Mouse (Mus musculus) spleen, postnatal 36 days (tissue): ENCODE measurements around the gene Pi4ka.

Experiments
- DNase-seq, 2 experiments: peaks; one replicate each; pipeline ENCODE4 v3.0.0; 2022; ENCODE audit warnings: low spot score in 2 of 2, mixed read lengths in 1 of 2

Gene Pi4ka

GRCm38 (mm10) chr16:17405736-17406443 lies at the start of gene Pi4ka, which contains the start of gene Snap29:
Gene Pi4ka (minus strand): TSS chr16:17406314.
Gene Snap29 (plus strand): TSS chr16:17405986.
- DNase-seq = peak; percentile 99 to 100

- peak; percentile 33 to 44 for DNase-seq
These were observed 46.2 kb upstream of the Pi4ka start for GRCm38 (mm10) chr16:17452373-17452715.

GRCm38 (mm10) chr16:17451541-17452372 lies 45.6 kb upstream of the Pi4ka start, which contains the start of gene Crkl:
Gene Crkl (plus strand): TSS chr16:17451987.
- peak; percentile 97 for DNase-seq

- DNase-seq = peak in 1 of 2 experiments; percentile 15
These were observed 26.5 kb upstream of the Pi4ka start for GRCm38 (mm10) chr16:17432576-17432975.

GRCm38 (mm10) chr16:17423021-17423420 lies 16.9 kb upstream of the Pi4ka start:
- no peak for DNase-seq

GRCm38 (mm10) chr16:17410209-17410608 lies 4.1 kb upstream of the Pi4ka start:
- DNase-seq = peak; percentile 20 to 27

- peak; percentile 84 to 87 for DNase-seq
These were observed 2.9 kb upstream of the Pi4ka start for GRCm38 (mm10) chr16:17409046-17409445.

- peak; percentile 58 to 65 for DNase-seq
These were observed 558 bp upstream of the Pi4ka start for GRCm38 (mm10) chr16:17406512-17407231.

- DNase-seq = peak; percentile 63 to 65
These were observed 830 bp downstream of the Pi4ka start for GRCm38 (mm10) chr16:17405271-17405696.

- DNase-seq = peak; percentile 41 to 58
These were observed 3.3 kb downstream of the Pi4ka start for GRCm38 (mm10) chr16:17402855-17403254.

- DNase-seq = no peak
These were observed 13.3 kb downstream of the Pi4ka start for GRCm38 (mm10) chr16:17392784-17393183.

GRCm38 (mm10) chr16:17383594-17384326 lies 22.4 kb downstream of the Pi4ka start:
- DNase-seq = no peak

GRCm38 (mm10) chr16:17382306-17382705 lies 23.8 kb downstream of the Pi4ka start:
- no peak for DNase-seq

GRCm38 (mm10) chr16:17358787-17359186 lies 47.3 kb downstream of the Pi4ka start:
- no peak for DNase-seq

GRCm38 (mm10) chr16:17356031-17356430 lies 50.1 kb downstream of the Pi4ka start:
- DNase-seq = no peak

GRCm38 (mm10) chr16:17346766-17347165 lies 59.3 kb downstream of the Pi4ka start:
- no peak for DNase-seq

- no peak for DNase-seq
These were observed 60.3 kb downstream of the Pi4ka start for GRCm38 (mm10) chr16:17345813-17346155.

- no peak for DNase-seq
These were observed 60.8 kb downstream of the Pi4ka start for GRCm38 (mm10) chr16:17345141-17345812.

- DNase-seq = no peak
These were observed 64.3 kb downstream of the Pi4ka start for GRCm38 (mm10) chr16:17341847-17342246.

- no peak for DNase-seq
These were observed 65.4 kb downstream of the Pi4ka start for GRCm38 (mm10) chr16:17340705-17341104.

GRCm38 (mm10) chr16:17339701-17340100 lies 66.4 kb downstream of the Pi4ka start:
- DNase-seq = no peak
